Mouse (Mus musculus) forelimb bud, embryonic 11.5 days (tissue): ENCODE measurements at regions not wholly inside any gene's neighbourhood (a gene's known extent, or its start where the extent isn't known, plus 50 kb on each side); places are given as distances from the start of the nearest gene placed in this dataset.

ENCODE experiments used
- DNase-seq: peaks from one replicate; pipeline ENCODE4 v3.0.0-alpha.2; 2012; ENCODE audit warnings: low read depth, low spot score

DNA sequence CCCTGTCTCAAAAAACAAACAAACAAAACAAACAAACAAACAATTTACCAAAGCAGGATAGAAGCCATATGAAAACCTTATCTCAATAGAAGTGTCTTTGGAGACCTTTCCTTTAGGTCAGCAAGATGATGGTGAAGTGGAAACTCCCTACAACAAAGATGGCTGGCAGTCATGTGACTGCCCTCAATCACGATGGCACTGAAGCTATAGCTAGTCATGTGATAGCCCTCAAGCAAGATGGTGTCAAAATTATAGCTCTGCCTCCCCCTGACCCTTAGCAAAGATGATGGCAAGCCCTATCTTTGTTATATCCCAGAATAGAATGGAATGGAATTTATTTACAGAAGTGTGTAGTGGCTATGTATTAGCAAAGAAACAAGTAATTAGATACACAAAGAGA is 423.2 kb downstream of the 1810013L24Rik start:
- no peak for DNase-seq

DNA sequence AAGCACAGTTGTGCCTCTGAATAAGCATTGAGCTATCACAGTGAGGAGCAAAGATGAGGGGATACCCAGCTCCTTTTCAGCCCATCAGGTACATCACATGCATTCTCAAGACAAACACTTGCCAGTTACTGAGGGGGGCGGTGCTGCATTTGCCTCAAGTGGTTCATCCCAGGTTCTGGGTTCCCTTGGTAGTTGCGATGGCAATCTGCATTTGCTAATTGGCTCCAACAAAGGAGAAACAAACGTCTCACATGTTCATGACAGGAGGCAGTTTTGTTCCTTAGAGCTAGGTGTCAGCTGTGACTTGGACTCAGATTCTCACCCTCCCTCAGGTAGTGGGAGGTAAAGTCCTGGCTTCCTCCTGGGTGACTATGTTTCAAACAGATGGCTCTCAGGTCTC is 425.5 kb downstream of the 1810013L24Rik start:
- no peak for DNase-seq

DNA sequence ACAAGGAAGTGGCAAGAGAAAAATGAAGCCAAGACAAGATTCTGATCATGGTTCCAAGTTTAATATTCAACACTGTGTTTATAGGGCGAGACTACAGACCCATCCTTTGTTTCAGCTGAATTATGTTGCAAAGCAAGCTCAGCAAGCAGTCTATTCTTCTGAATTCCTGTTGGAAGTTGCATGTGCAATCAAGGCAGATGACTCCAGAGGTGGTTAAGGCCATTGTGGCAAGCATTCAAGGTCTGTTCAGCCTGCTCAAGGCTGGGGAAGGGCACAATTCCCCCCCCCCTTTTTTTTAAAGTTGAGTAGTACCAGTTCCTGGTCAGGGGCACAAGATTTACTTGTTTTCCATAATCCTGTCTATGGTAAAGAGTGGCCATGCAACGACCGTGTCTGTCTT is 431.1 kb downstream of the 1810013L24Rik start:
- DNase-seq = no peak

DNA sequence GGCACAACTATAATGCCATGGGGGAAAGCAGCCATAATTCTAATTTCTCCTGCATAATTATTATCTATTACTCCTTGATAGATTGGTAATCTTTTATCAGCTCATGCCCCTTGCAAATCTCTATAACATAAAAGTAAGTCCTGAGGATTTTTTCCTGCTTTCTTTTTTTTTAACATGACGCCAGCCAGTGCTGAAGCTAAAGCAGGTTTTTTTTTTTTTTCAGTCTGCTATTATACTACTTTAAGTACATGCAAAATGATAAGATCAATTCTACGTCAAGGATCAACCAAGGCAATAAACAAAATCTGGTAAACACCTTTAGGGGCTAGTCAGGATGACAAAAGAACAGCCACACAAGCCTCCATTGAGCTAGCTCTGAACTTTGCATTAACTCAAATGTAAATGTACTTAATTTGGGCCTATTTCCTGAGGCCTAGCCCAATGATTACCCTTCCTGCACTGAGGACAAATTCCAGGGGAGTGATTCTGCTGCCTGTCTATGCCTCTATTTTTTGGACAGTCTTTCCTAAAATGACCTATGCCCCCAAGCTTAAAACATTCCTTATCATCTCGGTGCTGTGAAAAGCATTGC is 434.8 kb downstream of the 1810013L24Rik start:
- no peak for DNase-seq

DNA sequence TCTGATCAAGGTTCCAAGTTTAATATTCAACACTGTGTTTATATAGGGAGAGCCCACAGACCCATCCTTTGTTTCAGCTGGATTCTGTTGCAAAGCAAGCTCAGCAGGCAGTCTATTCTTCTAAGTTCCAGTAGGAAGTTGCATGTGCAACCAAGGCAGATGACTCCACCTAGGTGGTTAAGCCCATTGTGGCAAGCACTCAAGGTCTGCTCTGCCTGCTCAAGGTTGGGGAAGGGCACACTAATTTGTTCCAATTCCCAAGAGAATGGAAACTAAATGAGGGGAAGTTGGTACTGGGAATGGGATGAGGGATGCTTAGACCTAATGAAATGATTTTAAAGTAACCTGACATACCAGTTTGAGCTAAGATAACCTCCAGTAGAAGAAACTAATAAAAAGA is 437.3 kb downstream of the 1810013L24Rik start:
- no peak for DNase-seq

DNA sequence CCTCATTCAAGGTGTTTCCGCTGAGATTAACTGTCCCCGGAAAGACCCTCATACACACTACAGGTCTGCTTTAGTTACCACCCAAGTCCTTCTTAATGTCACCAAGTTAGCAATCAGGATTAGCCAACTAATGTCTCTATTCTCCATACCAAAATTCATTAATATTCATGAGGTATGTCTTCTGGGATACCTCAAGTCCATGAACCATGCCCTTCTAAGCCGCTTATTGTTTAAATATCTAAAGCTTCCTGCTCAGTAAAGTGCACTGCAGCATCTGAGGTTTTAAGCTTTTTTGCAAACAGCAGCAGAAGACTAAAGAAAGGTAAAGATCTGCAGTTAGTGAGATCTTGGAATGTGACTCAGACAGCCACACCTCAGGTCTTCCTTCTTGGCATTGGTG is 440.2 kb downstream of the 1810013L24Rik start:
- DNase-seq = no peak

DNA sequence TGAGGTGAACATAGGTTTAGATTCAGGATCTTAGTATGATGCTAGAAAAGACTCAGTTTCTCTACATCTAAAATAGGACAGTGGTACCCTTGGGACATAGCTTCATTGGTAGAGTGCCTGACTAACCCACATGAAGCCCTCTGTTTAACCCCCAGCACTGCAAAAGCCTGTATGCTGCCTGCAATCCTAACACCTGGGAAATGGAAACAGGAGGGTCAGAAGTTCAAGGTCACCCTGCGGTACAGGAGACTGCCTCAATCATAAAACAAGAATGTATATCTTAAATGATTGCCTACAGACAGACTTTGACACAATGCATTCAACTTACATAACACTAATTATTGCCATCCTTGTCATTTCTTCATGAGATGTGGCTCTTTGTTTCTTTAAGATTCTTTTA is 440.8 kb downstream of the 1810013L24Rik start:
- no peak for DNase-seq

DNA sequence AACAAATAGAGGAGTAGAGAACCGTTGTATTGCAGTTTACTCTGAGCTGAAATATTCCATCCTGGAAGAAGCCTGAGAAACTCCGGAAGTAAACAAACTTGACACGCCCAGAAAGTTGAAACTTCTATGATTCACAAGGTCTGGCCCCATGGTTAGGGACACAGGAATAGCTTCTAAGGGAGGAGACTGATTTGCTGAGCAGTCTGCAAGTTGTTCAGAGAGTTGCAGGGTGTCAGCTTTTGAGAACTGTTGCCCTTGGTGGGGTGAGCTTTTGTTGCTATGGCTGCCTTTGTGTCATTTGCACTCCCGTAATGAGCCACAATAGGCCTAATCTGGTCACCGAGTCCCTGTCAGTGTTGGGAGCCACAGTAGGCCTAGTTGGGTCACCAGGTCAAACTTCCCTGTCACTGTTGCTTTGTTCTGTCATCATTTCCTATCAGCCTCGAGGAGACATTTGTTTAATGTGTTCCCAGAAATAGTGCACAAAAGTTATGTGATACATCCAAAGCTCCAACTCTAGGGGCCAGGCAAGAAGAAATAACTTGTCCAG is 443.9 kb downstream of the 1810013L24Rik start:
- no peak for DNase-seq

DNA sequence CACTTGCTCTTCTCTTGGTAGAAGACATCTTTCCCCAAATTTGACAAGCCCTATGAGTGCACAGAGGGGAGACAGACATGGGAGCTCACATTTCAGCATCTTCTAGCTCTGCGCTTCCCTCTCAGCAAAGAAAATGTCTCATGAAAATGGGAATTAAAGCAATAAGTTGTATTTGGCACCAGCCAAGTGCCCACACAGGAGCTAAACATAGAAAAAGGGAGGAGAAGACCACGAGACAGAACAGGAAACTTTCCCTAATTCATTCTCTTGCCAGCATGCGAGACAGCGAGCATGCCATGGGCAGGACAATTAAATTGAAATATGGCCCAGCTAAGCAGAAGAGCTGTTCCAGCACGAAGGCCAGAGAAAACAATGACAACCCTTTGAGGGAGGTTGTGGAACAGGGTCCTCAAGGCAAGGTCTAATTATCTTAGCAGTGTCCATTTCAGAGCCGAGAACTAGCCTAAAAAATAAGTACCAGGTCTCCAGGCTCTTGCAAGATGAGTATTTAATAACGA is 444.7 kb downstream of the 1810013L24Rik start:
- DNase-seq = no peak

DNA sequence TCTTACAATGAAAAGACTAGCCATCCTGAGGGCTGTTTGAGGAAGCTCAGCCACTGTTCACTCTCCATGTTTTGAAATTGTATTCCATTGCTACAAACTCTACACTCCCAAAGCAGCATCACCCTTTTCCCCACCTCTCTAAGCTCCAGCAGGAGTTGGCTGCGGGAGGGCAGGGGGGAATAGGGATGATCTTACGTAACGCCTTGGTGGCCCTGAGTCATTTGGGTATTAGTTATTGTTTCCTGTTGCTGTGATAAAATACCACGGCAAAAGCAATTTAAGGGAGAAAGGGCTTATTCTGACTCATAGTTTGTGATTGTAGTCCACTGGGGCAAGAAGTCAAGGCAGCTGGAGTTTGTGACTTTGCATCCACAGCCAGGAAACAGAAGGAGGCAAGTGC is 445.5 kb downstream of the 1810013L24Rik start:
- DNase-seq = no peak

DNA sequence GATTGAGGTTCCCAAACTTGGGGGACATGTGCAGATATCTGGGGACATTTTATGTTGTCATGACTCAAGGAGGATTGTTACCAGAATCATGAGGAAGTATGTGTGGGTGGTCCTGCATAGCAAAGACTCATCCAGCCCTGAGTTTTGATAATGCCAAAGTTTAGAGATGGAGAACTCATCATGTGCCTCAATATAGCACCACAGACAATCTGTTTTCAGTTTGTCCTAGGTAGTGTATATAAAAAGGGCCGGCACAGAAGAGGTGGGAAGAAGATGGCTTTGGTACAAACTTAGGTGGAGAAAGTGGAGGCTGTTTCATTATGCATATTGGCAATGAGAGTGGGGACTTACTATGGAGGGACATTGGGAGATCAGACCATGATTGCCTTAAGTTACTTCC is 447.2 kb downstream of the 1810013L24Rik start:
- no peak for DNase-seq

DNA sequence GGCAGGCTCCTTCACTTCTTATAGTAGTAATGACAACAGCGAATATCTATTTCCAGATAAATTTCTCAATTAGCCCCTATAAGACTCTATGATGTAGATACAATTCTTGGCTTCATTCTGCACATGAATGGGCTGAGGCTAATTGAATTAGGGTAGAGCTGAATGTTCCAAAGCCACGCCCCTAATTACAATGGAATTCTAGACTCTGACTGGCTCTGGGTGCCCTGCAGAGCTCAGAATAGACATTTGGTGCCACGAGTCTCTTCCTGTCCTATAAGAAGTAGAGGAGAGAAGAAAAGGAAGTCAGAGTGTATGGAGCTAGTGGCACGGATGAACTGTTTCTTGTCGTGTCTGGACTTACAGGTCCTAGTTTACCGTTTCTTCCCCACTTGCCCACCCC is 449.8 kb downstream of the 1810013L24Rik start:
- DNase-seq = no peak

DNA sequence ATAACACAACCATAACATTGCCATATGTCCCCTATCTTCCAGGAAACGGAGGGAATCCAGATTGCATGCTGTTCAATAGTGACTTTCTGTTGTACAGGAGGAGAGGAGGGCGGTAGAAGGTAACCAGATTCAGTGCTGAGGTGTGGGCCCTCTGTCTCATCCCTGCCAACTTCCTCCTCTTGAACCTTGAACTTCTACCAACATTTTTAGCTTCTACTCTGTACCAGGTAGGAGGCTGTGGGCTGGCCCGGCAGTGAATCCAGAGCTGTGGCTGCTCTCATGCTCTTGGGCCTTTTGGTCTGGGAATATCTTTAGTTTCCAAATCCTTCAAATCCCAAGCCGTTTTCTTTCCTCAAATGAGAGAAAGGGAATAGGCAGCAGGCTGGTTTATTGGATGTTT is 450.5 kb downstream of the 1810013L24Rik start:
- no peak for DNase-seq

DNA sequence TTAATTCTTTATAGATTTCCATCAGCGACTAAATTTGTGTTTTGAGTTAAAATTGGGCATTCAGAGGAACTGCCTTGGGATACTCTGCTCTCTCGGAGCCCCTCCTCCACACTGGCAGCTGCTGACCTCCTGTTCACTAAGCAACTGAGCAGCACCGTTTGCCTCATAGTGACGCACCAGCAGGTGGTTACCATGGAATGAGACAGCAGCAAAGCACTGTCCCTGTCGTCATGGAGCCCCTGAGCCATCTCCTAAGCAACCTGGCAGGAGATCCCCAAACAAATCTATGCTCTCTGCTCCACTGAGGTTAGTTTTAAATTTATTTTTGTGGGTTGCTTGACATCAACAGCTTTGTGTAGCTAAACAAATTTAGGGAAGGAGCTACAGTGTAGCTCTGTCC is 451.0 kb downstream of the 1810013L24Rik start:
- no peak for DNase-seq

DNA sequence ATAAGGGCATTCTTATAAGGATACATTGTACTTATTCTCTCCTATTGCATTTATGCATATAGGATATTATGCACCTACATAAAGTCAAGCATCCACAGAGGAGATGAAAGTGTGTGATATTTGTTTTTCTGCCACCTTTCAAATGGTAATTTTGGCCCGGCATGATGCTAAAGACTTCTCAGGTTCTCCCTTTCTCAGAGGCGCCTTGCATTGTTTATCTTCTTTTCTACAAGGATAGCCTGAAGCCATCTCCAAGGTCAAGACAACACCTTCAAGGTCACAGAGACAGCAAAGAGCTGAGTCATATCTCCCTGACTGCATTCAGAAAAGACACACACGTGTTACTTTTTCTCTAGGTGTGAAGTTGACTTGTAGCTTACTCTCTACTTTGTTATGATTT is 454.5 kb downstream of the 1810013L24Rik start:
- DNase-seq = no peak

DNA sequence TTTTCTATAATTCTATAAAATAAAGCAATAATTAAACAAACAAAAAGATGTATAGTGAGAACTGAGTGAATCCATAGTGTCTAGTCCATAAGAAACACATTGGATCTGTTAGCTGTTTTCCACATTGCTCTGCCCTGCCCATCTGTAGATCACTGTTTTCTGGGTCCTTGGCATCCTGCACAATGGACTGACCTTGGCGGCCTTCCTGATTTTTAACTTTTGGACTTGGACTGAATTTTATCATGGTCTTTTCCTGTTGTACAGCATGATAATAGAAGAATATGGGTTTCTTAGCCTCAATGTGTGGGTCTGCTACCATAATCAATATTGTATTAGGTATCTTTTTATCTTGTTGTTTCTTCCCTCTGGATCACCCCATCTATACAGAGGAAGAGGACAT is 456.0 kb downstream of the 1810013L24Rik start:
- DNase-seq = no peak

DNA sequence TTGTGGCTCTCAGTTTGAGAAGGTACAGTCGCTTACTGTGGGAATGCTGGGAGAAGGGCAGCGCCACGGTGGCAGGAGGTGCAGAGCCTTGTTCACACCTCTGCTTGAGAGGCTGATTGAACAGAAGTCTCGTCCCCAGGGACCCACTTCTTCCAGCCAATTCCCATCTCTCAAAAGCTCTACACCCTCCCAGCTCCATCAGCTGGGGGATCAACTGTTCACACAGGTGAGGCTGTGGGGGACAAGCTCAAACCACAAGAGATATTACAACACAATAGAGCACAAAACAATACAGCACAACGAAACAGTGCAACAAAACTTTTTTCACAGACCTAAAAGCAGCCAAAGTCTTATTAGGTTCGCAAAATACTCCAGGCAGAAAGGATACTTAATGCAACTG is 457.7 kb downstream of the 1810013L24Rik start:
- DNase-seq = no peak

DNA sequence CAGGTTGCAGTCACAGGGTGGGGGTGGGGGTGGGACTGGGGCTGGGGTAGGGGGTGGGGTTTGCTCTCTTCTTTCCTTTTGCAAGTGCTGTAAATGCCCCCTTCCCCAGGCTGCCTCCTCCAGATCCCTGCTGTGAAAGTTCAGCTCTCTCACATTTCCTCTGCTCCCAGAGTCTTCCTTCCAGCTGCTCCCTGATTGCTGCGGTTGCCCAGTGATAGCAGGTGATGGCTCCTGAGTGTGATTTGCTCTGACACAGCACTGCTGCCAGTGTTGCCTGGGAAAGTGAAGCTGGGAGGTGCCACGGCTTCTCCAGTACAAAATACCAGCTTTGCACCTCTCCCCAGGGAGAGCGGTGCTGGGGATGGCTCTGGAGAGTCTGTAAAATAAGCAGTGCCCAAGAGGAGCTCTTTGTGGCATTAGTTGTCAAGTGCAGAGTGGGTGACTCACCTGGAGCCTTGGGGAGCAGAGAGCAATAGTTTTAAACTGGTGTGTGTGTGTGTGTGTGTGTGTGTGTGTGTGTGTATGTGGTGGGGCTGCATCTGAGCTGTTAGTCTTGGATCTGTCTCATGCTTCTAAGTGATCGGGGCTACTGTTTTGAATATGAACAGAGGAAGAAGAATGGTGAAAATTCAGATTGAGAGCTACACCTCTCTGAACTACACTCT is 461.6 kb downstream of the 1810013L24Rik start:
- DNase-seq = no peak

DNA sequence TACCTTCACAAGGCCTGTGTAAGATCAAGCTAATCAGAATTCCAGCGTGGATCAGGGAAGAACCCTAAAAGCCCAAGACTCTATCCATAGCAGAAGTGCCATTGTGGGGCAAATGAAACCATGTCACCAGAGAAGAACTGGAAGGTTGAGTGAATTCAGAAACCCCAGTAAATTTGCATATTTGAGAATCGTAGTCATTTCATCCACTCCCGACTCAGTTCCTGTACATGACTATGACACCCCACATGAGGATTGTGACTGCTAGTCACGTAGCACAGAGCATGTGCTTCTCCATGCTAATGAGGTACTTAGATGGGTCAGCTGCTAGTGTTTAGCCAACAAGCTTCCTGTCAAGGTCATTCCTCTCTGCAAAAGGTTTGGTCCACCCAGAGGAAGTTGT is 473.2 kb downstream of the 1810013L24Rik start:
- no peak for DNase-seq

DNA sequence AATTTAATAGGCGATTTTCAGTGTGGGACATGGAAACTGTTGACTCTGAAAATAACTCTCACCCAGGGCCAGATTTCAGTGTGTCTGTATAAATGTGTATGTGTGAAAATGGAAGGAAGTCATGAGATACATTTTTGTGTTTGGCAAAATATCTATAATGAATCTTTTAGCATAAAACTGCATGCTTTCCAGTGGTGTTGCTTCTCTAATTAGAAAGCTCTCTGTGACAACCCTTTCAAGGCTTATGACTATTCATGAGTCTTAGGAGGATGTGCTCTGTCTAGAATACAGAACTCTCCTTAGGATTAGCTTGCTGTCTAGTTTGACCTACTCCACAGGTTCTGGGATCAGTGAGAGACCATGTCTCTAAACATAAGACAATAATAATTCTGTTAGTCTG is 474.2 kb downstream of the 1810013L24Rik start:
- no peak for DNase-seq

DNA sequence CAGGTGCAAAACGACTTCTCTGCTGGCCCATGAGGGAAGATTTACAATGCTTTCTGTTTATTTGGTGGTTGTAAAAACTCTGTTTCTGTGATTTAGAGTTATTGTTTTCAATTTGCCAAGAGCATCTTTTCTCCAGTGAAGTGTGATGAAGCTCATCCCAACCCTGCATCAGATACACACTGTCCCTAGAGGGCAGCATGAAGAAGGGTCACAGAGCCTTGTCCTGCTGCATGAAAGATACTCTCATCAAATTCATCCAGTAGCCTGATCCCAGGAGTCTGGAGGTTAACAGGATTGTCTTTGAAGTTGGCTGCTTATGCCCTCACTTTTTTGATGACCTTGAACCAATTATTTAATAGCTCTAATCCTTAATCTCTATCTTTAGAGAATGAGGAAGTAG is 480.8 kb downstream of the 1810013L24Rik start:
- no peak for DNase-seq

DNA sequence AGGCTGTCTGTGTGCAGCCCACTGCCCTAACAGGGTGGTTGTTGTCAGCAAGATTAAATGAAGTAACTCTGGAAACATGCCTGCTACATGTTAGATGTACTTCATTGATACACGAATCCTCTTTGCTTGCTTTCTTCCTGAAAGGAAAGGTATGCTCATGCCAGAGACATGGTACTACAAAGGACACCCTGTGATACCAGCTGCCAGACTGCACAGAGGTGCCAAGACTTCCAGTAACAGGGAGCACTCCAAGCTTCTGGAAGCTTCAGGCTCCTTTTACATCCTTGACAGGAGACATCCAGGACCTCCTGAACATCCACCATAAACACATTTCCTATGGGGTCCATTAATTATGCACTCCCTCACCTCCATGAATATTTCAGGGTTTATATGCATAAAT is 505.7 kb downstream of the 1810013L24Rik start:
- no peak for DNase-seq

DNA sequence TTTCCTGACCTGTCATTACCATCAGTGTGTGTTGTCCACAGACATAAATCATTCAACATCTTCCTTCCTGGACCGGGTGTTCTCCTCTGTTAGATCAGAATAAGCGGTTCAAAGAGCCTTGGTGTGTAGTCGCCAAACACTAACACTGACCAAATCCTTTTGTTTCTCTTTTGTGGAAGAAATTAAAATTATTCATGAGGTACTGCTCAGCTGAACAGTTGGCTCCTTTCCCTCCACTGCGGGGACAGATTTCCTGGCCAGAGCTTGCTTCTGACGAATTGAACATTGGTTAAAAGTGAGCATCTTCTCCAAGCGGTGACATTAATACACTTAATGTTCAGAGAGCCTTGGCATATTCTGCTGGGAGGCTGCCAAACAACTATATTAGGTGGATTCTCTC is 506.2 kb downstream of the 1810013L24Rik start:
- DNase-seq = no peak
